Mouse (Mus musculus) testis, adult 2 months (tissue): Measurements from ENCODE around the gene Sec16a.

Experiments used
- CTCF ChIP-seq: fragments of 200-500 bp; IDR thresholded peaks from 2 replicates; pipeline ENCODE4 v1.5.1; 2012; ENCODE audit warnings: low read depth, mild to moderate bottlenecking, inconsistent platforms, low read length, moderate library complexity; ENCODE audit not compliant: control insufficient read depth, insufficient read depth, insufficient replicate concordance
- POLR2A ChIP-seq: fragments of 200-500 bp; IDR thresholded peaks from 2 replicates; pipeline ENCODE4 v1.6.1; 2012; ENCODE audit warnings: low read depth, mild to moderate bottlenecking, inconsistent platforms, low read length, moderate library complexity; ENCODE audit not compliant: control insufficient read depth

- no peak for TF ChIP-seq POLR2A
- TF ChIP-seq CTCF: no peak
Observed at GRCm38 (mm10) chr2:26471652-26472285, 26.8 kb upstream of the Sec16a start.
